Mouse (Mus musculus) T-helper 17 cell (primary cell): ENCODE results near the gene Actl6a.

Experiments
- in situ Hi-C, 2 experiments: fragments of 300-600 bp; cut with MboI, MseI; formaldehyde crosslinking; loops; 1 replicate in 1 of 2; 2 replicates in 1 of 2; pipeline ENCODE4 v1.15.1; 2025; ENCODE audit warnings: high pct_unique_total_duplicates in 2 of 2

Gene Actl6a

GRCm38 (mm10) chr3:32742276-32742780 is 36.2 kb downstream of the Actl6a start:
- in situ Hi-C loops: loop anchor here (5.0 to 25.0 kb wide), 4 partner anchors 1055 to 1955 kb away; partner anchors contain the start of genes Sec62 (in 1 of the 2) and Ttc14 (in 1 of the 2)

DNA sequence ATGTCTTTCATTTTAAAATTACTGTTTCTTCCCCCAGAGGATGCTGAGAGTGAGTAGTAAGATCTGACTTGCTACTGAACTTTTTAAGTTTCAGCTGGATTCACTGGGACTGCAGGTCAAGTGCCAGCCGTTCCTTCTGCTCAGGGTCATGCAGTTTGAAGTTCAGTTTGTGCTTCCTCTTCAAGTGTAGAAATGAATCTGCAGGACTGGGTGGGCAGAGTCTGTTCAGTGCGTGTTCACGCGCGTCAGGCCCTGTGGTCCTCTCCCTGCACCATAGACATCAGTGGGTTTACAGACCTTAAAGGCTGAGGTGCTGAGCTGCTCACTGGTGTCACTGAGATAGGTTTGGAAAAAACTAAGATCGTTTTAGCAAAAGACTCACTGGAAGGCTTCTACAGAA is 38.9 kb downstream of the Actl6a start:
- in situ Hi-C loops: loop anchor here in 1 of 2 experiments (25.0 kb wide), 2 partner anchors 1292 to 1958 kb away; partner anchors contain the start of gene Sec62

GRCm38 (mm10) chr3:32745426-32745825 is 39.3 kb downstream of the Actl6a start:
- in situ Hi-C loops: loop anchor here in 1 of 2 experiments (25.0 kb wide), 2 partner anchors 1292 to 1958 kb away; partner anchors contain the start of gene Sec62

DNA sequence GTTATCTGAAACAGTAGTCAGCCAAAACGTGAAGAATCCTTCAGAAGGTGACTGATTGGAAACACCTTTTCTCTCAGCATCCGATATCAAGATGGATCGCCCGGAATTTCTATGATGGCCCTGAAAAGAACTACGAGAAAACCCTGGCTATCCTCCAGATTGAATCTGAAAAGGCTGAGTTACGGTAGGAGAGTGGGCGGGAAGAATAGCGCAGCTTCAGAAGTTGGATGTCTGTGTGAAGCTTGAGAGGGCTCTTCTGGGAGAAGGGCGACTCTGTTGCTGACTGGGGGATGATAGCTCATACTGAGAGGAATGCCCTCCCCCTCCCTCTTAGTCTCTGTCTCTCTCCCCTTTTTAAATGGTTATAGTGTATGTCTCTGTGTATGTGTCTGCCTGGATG is 42.3 kb downstream of the Actl6a start:
- in situ Hi-C loops: loop anchor here in 1 of 2 experiments (25.0 kb wide), 2 partner anchors 1289 to 1961 kb away; partner anchors contain the start of gene Sec62

DNA sequence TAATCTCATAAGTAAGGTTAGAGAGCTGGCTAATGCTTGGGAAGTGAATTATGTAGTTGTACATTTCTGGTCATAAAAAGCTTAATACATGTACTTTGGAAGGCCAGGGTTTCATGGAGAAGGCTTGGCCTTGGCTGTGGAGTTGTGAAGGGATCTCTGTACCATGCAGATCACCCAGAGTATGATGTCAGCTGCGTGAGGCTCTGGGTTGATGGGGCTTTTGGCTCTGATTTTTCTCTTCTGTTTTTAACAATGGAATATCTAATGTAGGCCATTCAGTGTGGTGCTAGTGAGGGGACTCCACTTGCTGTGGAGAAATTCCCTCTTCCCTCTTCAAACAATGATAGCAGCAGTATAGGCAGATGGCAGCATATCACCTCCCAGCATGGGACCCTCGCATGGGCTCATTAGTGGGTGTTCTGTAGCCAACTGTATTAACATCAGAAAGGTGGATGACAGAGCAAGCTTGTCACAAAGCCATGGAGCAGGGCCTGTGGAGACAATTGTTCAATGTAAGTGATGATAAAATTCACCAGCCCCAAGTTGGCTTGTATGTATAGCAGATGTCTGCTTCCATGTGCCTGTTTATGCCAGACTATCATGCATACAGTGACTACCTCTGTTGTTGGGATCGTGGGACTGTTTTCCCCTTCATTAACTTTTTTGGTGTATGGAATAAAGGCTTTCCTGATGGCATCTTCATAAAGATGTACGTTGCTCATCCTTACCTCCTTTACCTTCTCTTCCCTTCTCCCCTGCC is 43.9 kb downstream of the Actl6a start:
- in situ Hi-C loops: loop anchor here in 1 of 2 experiments (25.0 kb wide), 2 partner anchors 1287 to 1963 kb away; partner anchors contain the start of gene Sec62

- in situ Hi-C loops: no loop called here
These were observed 48.4 kb downstream of the Actl6a start for GRCm38 (mm10) chr3:32754384-32754915.

- in situ Hi-C loops: no loop called here
These were observed 53.1 kb downstream of the Actl6a start for GRCm38 (mm10) chr3:32759212-32759611.

GRCm38 (mm10) chr3:32762962-32763361 is 56.9 kb downstream of the Actl6a start:
- in situ Hi-C loops: no loop called here

- in situ Hi-C loops: no loop called here
These were observed 57.8 kb downstream of the Actl6a start for GRCm38 (mm10) chr3:32763902-32764301.

DNA sequence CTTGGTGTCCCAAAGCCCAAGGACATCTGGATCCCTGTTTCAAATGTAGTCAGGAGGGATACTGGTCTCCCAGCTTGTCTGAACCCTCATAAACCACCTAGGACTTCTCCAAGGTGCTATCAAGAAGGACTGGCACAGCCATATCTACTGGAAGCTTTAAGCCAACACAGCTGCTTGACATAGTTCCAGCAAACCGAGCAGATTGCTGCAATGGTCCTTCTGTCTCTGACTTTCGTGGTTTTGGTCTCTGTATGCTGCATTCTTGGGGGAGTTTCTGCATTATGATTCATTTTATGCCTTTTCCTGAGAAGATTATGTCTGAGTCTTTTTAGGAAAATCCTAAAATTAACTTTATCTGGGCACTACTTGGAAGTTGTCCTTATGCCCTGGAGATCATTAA is 64.7 kb downstream of the Actl6a start:
- in situ Hi-C loops: no loop called here
